Mouse (Mus musculus): ENCODE results near the gene Cd2ap. TPM values are rescaled to one million over a fixed set of nuclear protein-coding genes. Genes with fewer than 3 reads are reported as not detected.
"Not testable (repeated sequence)": the region's sequence is repeated elsewhere in the genome, so short reads cannot be mapped to it uniquely, and the experiment has no call there.

Cd2ap gene
- polyA plus RNA-seq, 1 experiment from 2014 or later = 60.5 TPM

GRCm38 (mm10) chr17:42906456-42906855, 30.0 kb upstream of the Cd2ap start:
- not testable (repeated sequence) for H3K36me3 ChIP-seq (ENCODE audit: control insufficient read depth, insufficient read depth, low read length); H3K4me2 ChIP-seq (replicated peaks; ENCODE audit: low read depth, low read length); H3K27me3 ChIP-seq (ENCODE audit: control insufficient read depth, insufficient read depth, low read length); H3K9me3 ChIP-seq (ENCODE audit: control insufficient read depth, low read length); H3K9ac ChIP-seq (ENCODE audit: low read depth, low read length); H3K27ac ChIP-seq (ENCODE audit: low read depth, low read length); ATAC-seq (ENCODE audit: low FRiP score, low TSS enrichment); H3K4me3 ChIP-seq (ENCODE audit: low read length)
- peaks cover 15% of the 10 kb centered on the region; the same call in 1 of the 2 replicates for H3K4me1 ChIP-seq (ENCODE audit: control insufficient read depth, insufficient read depth, low read length)
- 84% methylated on average over 1 of the region's 1 CpGs for WGBS

DNA sequence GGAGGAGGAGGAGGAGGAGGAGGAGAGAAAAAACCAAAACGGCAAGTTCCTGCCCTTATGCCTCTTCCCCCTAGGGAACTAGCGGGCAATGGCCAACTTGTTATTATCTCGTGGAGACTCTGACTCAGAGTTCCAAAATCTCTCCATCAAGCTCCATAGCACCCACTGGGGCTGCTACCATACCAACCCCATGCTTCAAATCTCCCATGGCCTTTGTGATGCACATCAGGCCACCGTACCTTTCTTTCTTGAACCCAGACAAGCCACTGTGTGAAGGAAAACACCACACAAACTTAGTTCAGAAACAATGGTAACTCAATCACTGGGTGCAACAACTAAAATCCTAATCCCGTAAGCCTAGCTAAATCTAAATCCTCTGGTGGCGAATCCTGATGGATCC, 29.5 kb upstream of the Cd2ap start:
- no peak overlapping the region for H3K4me3 ChIP-seq (ENCODE audit: low read length)
- whole genome bisulfite sequencing = 85% methylated on average over 6 of the region's 6 CpGs
- ATAC-seq (ENCODE audit: low FRiP score, low TSS enrichment) = no peak
- no peaks in the 10 kb centered on the region for H3K9me3 ChIP-seq (ENCODE audit: control insufficient read depth, low read length)
- H3K36me3 ChIP-seq (ENCODE audit: control insufficient read depth, insufficient read depth, low read length) = no peaks in the 10 kb centered on the region
- no peak overlapping the region for H3K4me2 ChIP-seq (replicated peaks; ENCODE audit: low read depth, low read length)
- H3K27me3 ChIP-seq (ENCODE audit: control insufficient read depth, insufficient read depth, low read length) = no peaks in the 10 kb centered on the region
- peaks cover 15% of the 10 kb centered on the region; the same call in 1 of the 2 replicates for H3K4me1 ChIP-seq (ENCODE audit: control insufficient read depth, insufficient read depth, low read length)
- no peak overlapping the region for H3K27ac ChIP-seq (ENCODE audit: low read depth, low read length)
- no peak overlapping the region for H3K9ac ChIP-seq (ENCODE audit: low read depth, low read length)

GRCm38 (mm10) chr17:42900795-42901194, 24.3 kb upstream of the Cd2ap start:
- ATAC-seq (ENCODE audit: low FRiP score, low TSS enrichment) = no peak
- WGBS = 73% methylated on average over 2 of the region's 2 CpGs
- H3K4me3 ChIP-seq (ENCODE audit: low read length) = no peak overlapping the region

GRCm38 (mm10) chr17:42887282-42887707, 10.8 kb upstream of the Cd2ap start:
- ATAC-seq (ENCODE audit: low FRiP score, low TSS enrichment) = no peak
- Histone ChIP-seq H3K4me2 (replicated peaks; ENCODE audit: low read depth, low read length) (no peak overlapping the region), H3K36me3 (ENCODE audit: control insufficient read depth, insufficient read depth, low read length) (no peaks in the 10 kb centered on the region), H3K27ac (ENCODE audit: low read depth, low read length) (no peak overlapping the region), H3K4me3 (ENCODE audit: low read length) (no peak overlapping the region), H3K27me3 (ENCODE audit: control insufficient read depth, insufficient read depth, low read length) (no peaks in the 10 kb centered on the region), H3K9me3 (ENCODE audit: control insufficient read depth, low read length) (no peaks in the 10 kb centered on the region), H3K4me1 (ENCODE audit: control insufficient read depth, insufficient read depth, low read length) (no peaks in the 10 kb centered on the region), H3K9ac (ENCODE audit: low read depth, low read length) (no peak overlapping the region)
- 87% methylated on average over 4 of the region's 4 CpGs for WGBS

More at GRCm38 (mm10) chr17:42900795-42901194, 24.3 kb upstream of the Cd2ap start:
- Histone ChIP-seq H3K27me3 (ENCODE audit: control insufficient read depth, insufficient read depth, low read length) (no peaks in the 10 kb centered on the region), H3K4me2 (replicated peaks; ENCODE audit: low read depth, low read length) (no peak overlapping the region), H3K27ac (ENCODE audit: low read depth, low read length) (no peak overlapping the region), H3K36me3 (ENCODE audit: control insufficient read depth, insufficient read depth, low read length) (no peaks in the 10 kb centered on the region), H3K9ac (ENCODE audit: low read depth, low read length) (no peak overlapping the region), H3K9me3 (ENCODE audit: control insufficient read depth, low read length) (peaks cover 8% of the 10 kb centered on the region; the same call in 1 of the 2 replicates), H3K4me1 (ENCODE audit: control insufficient read depth, insufficient read depth, low read length) (no peaks in the 10 kb centered on the region)

GRCm38 (mm10) chr17:42885091-42885501, 8.6 kb upstream of the Cd2ap start:
- H3K36me3 ChIP-seq (ENCODE audit: control insufficient read depth, insufficient read depth, low read length) = no peaks in the 10 kb centered on the region
- no peak for ATAC-seq (ENCODE audit: low FRiP score, low TSS enrichment)
- WGBS = 59% methylated on average over 7 of the region's 7 CpGs
- H3K9me3 ChIP-seq (ENCODE audit: control insufficient read depth, low read length) = no peaks in the 10 kb centered on the region
- no peaks in the 10 kb centered on the region for H3K4me1 ChIP-seq (ENCODE audit: control insufficient read depth, insufficient read depth, low read length)
- H3K4me2 ChIP-seq (replicated peaks; ENCODE audit: low read depth, low read length) = no peak overlapping the region
- H3K27me3 ChIP-seq (ENCODE audit: control insufficient read depth, insufficient read depth, low read length) = no peaks in the 10 kb centered on the region
- no peak overlapping the region for H3K4me3 ChIP-seq (ENCODE audit: low read length)
- no peak overlapping the region for H3K9ac ChIP-seq (ENCODE audit: low read depth, low read length)
- H3K27ac ChIP-seq (ENCODE audit: low read depth, low read length) = no peak overlapping the region

- no peak for ATAC-seq (ENCODE audit: low FRiP score, low TSS enrichment)
- no peak overlapping the region for H3K4me2 ChIP-seq (replicated peaks; ENCODE audit: low read depth, low read length)
- no peaks in the 10 kb centered on the region for H3K36me3 ChIP-seq (ENCODE audit: control insufficient read depth, insufficient read depth, low read length)
- 76% methylated on average over 4 of the region's 4 CpGs for WGBS
- no peaks in the 10 kb centered on the region for H3K9me3 ChIP-seq (ENCODE audit: control insufficient read depth, low read length)
- H3K9ac ChIP-seq (ENCODE audit: low read depth, low read length) = no peak overlapping the region
- H3K4me1 ChIP-seq (ENCODE audit: control insufficient read depth, insufficient read depth, low read length) = no peaks in the 10 kb centered on the region
- no peak overlapping the region for H3K27ac ChIP-seq (ENCODE audit: low read depth, low read length)
- H3K4me3 ChIP-seq (ENCODE audit: low read length) = no peak overlapping the region
- no peaks in the 10 kb centered on the region for H3K27me3 ChIP-seq (ENCODE audit: control insufficient read depth, insufficient read depth, low read length)
Measured at GRCm38 (mm10) chr17:42884382-42884781, 7.9 kb upstream of the Cd2ap start.

- Histone ChIP-seq H3K4me3 (ENCODE audit: low read length) (no peak overlapping the region), H3K9ac (ENCODE audit: low read depth, low read length) (no peak overlapping the region), H3K4me1 (ENCODE audit: control insufficient read depth, insufficient read depth, low read length) (no peaks in the 10 kb centered on the region), H3K36me3 (ENCODE audit: control insufficient read depth, insufficient read depth, low read length) (no peaks in the 10 kb centered on the region), H3K9me3 (ENCODE audit: control insufficient read depth, low read length) (no peaks in the 10 kb centered on the region), H3K4me2 (replicated peaks; ENCODE audit: low read depth, low read length) (no peak overlapping the region), H3K27ac (ENCODE audit: low read depth, low read length) (no peak overlapping the region), H3K27me3 (ENCODE audit: control insufficient read depth, insufficient read depth, low read length) (no peaks in the 10 kb centered on the region)
- 0 out of 2 replicates have a peak, but pooled peaks have one; percentile 13 for ATAC-seq (ENCODE audit: low FRiP score, low TSS enrichment)
- WGBS = 91% methylated on average over 8 of the region's 8 CpGs
Measured at GRCm38 (mm10) chr17:42883769-42884168, 7.3 kb upstream of the Cd2ap start.

GRCm38 (mm10) chr17:42883315-42883714, 6.8 kb upstream of the Cd2ap start:
- Histone ChIP-seq H3K4me3 (ENCODE audit: low read length) (no peak overlapping the region), H3K36me3 (ENCODE audit: control insufficient read depth, insufficient read depth, low read length) (no peaks in the 10 kb centered on the region), H3K4me2 (replicated peaks; ENCODE audit: low read depth, low read length) (no peak overlapping the region), H3K9me3 (ENCODE audit: control insufficient read depth, low read length) (no peaks in the 10 kb centered on the region), H3K9ac (ENCODE audit: low read depth, low read length) (no peak overlapping the region), H3K4me1 (ENCODE audit: control insufficient read depth, insufficient read depth, low read length) (no peaks in the 10 kb centered on the region), H3K27ac (ENCODE audit: low read depth, low read length) (no peak overlapping the region), H3K27me3 (ENCODE audit: control insufficient read depth, insufficient read depth, low read length) (no peaks in the 10 kb centered on the region)
- 35% methylated on average over 9 of the region's 9 CpGs for WGBS
- peak; percentile 73 for ATAC-seq (ENCODE audit: low FRiP score, low TSS enrichment)

GRCm38 (mm10) chr17:42882873-42883272, 6.4 kb upstream of the Cd2ap start:
- H3K9ac ChIP-seq (ENCODE audit: low read depth, low read length) = no peak overlapping the region
- no peaks in the 10 kb centered on the region for H3K9me3 ChIP-seq (ENCODE audit: control insufficient read depth, low read length)
- no peak overlapping the region for H3K4me2 ChIP-seq (replicated peaks; ENCODE audit: low read depth, low read length)
- no peak overlapping the region for H3K4me3 ChIP-seq (ENCODE audit: low read length)
- no peaks in the 10 kb centered on the region for H3K36me3 ChIP-seq (ENCODE audit: control insufficient read depth, insufficient read depth, low read length)
- no peak overlapping the region for H3K27ac ChIP-seq (ENCODE audit: low read depth, low read length)
- H3K4me1 ChIP-seq (ENCODE audit: control insufficient read depth, insufficient read depth, low read length) = no peaks in the 10 kb centered on the region
- H3K27me3 ChIP-seq (ENCODE audit: control insufficient read depth, insufficient read depth, low read length) = no peaks in the 10 kb centered on the region
- no peak for ATAC-seq (ENCODE audit: low FRiP score, low TSS enrichment)
- 90% methylated on average over 1 of the region's 1 CpGs for WGBS

Data from kidney, embryonic 14.5 days (tissue).